In genomic region chr7:7188191-7188942, GRCm38 (mm10) we compare ENCODE assay signal across 8 mouse cellular contexts. TPM values are rescaled to one million over a fixed set of nuclear protein-coding genes. Genes with fewer than 3 reads are reported as not detected.
DNase-seq lines count a peak whose midpoint lies in the region; ATAC-seq and TF ChIP-seq lines count a peak whose summit lies in the region.

No protein-coding gene starts in this region.

- H3K27me3 ChIP-seq in embryonic facial prominence, embryonic 12.5 days = no peaks in the 10 kb centered on the region
- no peaks in the 10 kb centered on the region for H3K27me3 ChIP-seq in limb, embryonic 14.5 days (ENCODE audit: control insufficient read depth, insufficient read depth, low read length)
- no peaks in the 10 kb centered on the region for H3K27me3 ChIP-seq in midbrain, embryonic 16.5 days (ENCODE audit: control insufficient read depth, insufficient read depth, low read depth, low read length)
- no peaks in the 10 kb centered on the region for H3K27me3 ChIP-seq in spleen, adult 2 months (ENCODE audit: control insufficient read depth, insufficient read depth, low read length)

- no peak overlapping the region for H3K9ac ChIP-seq in embryonic facial prominence, embryonic 12.5 days
- peak overlapping the region; percentile 1; the same call in 1 of the 2 replicates for H3K9ac ChIP-seq in limb, embryonic 14.5 days (ENCODE audit: low read depth, low read length, severe bottlenecking)
- peak overlapping the region; percentile 43; the same call in 1 of the 2 replicates for H3K9ac ChIP-seq in midbrain, embryonic 16.5 days (ENCODE audit: low read depth, low read length)

- no peaks in the 10 kb centered on the region for H3K36me3 ChIP-seq in embryonic facial prominence, embryonic 12.5 days
- H3K36me3 ChIP-seq in limb, embryonic 14.5 days (ENCODE audit: control insufficient read depth, insufficient read depth, low read length) = peaks cover 4% of the 10 kb centered on the region
- no peaks in the 10 kb centered on the region for H3K36me3 ChIP-seq in midbrain, embryonic 16.5 days (ENCODE audit: control insufficient read depth, insufficient read depth, low read length)
- no peaks in the 10 kb centered on the region for H3K36me3 ChIP-seq in spleen, adult 2 months (ENCODE audit: control insufficient read depth, insufficient read depth, low read length)

- peak overlapping the region; percentile 49 for H3K4me3 ChIP-seq in embryonic facial prominence, embryonic 12.5 days
- H3K4me3 ChIP-seq in limb, embryonic 14.5 days (replicated peaks; ENCODE audit: low read length) = peak overlapping the region; percentile 40
- H3K4me3 ChIP-seq in midbrain, embryonic 16.5 days (ENCODE audit: low read depth, low read length) = peak overlapping the region; percentile 49
- peak overlapping the region; percentile 72 for H3K4me3 ChIP-seq in spleen, adult 2 months (ENCODE audit: extremely low read depth, insufficient read depth, insufficient read length)

- no peak for TF ChIP-seq POLR2A in limb, embryonic 14.5 days (IDR thresholded peaks at IDR 0.05; ENCODE audit: borderline replicate concordance, extremely low read depth, insufficient read depth, insufficient read length)
- TF ChIP-seq POLR2A in spleen, adult 2 months (IDR thresholded peaks at IDR 0.05; ENCODE audit: low read depth, low read length) = no peak

- H3K9me3 ChIP-seq in embryonic facial prominence, embryonic 12.5 days = no peaks in the 10 kb centered on the region
- no peaks in the 10 kb centered on the region for H3K9me3 ChIP-seq in limb, embryonic 14.5 days (ENCODE audit: control insufficient read depth, low read length)
- H3K9me3 ChIP-seq in midbrain, embryonic 16.5 days (replicated peaks; ENCODE audit: control insufficient read depth, low read length, poor library complexity, severe bottlenecking) = no peaks in the 10 kb centered on the region

- peak; percentile 69 for ATAC-seq in embryonic facial prominence, embryonic 12.5 days (ENCODE audit: insufficient number of reproducible peaks, insufficient read depth, low FRiP score, low TSS enrichment)
- ATAC-seq in limb, embryonic 14.5 days (ENCODE audit: low FRiP score, low read depth) = peak; percentile 90
- ATAC-seq in midbrain, embryonic 16.5 days = peak; percentile 97

- H3K4me1 ChIP-seq in embryonic facial prominence, embryonic 12.5 days = no peaks in the 10 kb centered on the region
- H3K4me1 ChIP-seq in limb, embryonic 14.5 days (ENCODE audit: control insufficient read depth, insufficient read depth, low read length) = no peaks in the 10 kb centered on the region
- 0 out of 2 replicates have a peak, but pooled peaks cover 2% of the 10 kb centered on the region for H3K4me1 ChIP-seq in midbrain, embryonic 16.5 days (ENCODE audit: control insufficient read depth, insufficient read depth, low read length)
- H3K4me1 ChIP-seq in spleen, adult 2 months (ENCODE audit: control insufficient read depth, insufficient read depth, insufficient read length) = no peaks in the 10 kb centered on the region

- peak; percentile 39 for DNase-seq in 3134 (ENCODE audit: extremely low read depth, insufficient read length, low spot score)
- DNase-seq in adrenal gland, postnatal 10 days = peak; percentile 79
- DNase-seq in heart, adult 8-10 months (ENCODE audit: low spot score) = peak; percentile 45
- peak; percentile 70 for DNase-seq in kidney, adult 9 months
- peak; percentile 63 for DNase-seq in limb, embryonic 14.5 days (ENCODE audit: low spot score)
- DNase-seq in spleen, adult 2 months (ENCODE audit: low read depth in 1 of 2, low spot score in 2 of 2) = peak; percentile 30 to 76

- whole genome bisulfite sequencing in embryonic facial prominence, embryonic 12.5 days = 11% methylated on average over 18 of the region's 18 CpGs
- 9% methylated on average over 18 of the region's 18 CpGs for WGBS in limb, embryonic 14.5 days
- 9% methylated on average over 18 of the region's 18 CpGs for WGBS in midbrain, embryonic 16.5 days
- 10% methylated on average over 18 of the region's 18 CpGs for WGBS in spleen, adult 2 months

- H3K27ac ChIP-seq in embryonic facial prominence, embryonic 12.5 days = no peak overlapping the region
- no peak overlapping the region for H3K27ac ChIP-seq in limb, embryonic 14.5 days (replicated peaks; ENCODE audit: low read depth, low read length)
- peak overlapping the region; percentile 6; the same call in 1 of the 2 replicates for H3K27ac ChIP-seq in midbrain, embryonic 16.5 days (ENCODE audit: low read length)
- H3K27ac ChIP-seq in spleen, adult 2 months (ENCODE audit: insufficient read depth, low read length) = no peak overlapping the region

- peak overlapping the region; percentile 35 for H3K4me2 ChIP-seq in embryonic facial prominence, embryonic 12.5 days (replicated peaks)
- peak overlapping the region; percentile 28 for H3K4me2 ChIP-seq in limb, embryonic 14.5 days (replicated peaks; ENCODE audit: low read depth, low read length, severe bottlenecking)
- H3K4me2 ChIP-seq in midbrain, embryonic 16.5 days (ENCODE audit: low read length) = peak overlapping the region; percentile 48

- peak; percentile 84 for TF ChIP-seq CTCF in spleen, adult 2 months (IDR thresholded peaks at IDR 0.05; ENCODE audit: extremely low read depth, insufficient read depth, insufficient read length, insufficient replicate concordance)

RNA-seq across cellular contexts. Expression of gene Zfp418, which starts 17.2 kb away (rescaled TPM):
- total RNA-seq in adrenal gland, postnatal 10 days (2021) = 1 to 10 TPM; 1.6 to 2.7 TPM
- 3.0 and 3.3 TPM in 2 replicates for polyA plus RNA-seq in embryonic facial prominence, embryonic 12.5 days (2016; fragmentation: Nextera tagmentation; extraction: Ambion mirVana)
- 1 to 10 TPM; 2.1 to 2.6 (median 2.3) TPM for total RNA-seq in heart, adult 8-10 months (2022)
- 1.7 and 2.1 TPM in 2 replicates for polyA plus RNA-seq in limb, embryonic 14.5 days (2012; rRNA removed)
- 3.0 and 3.5 TPM in 2 replicates for polyA plus RNA-seq in limb, embryonic 14.5 days (2014; fragmentation: Nextera tagmentation; extraction: Ambion mirVana)
- 3.5 TPM in 2 replicates for polyA plus RNA-seq in midbrain, embryonic 16.5 days (2015; fragmentation: Nextera tagmentation; extraction: Ambion mirVana)
- 0.43 and 0.53 TPM in 2 replicates for polyA plus RNA-seq in spleen, adult 2 months (2012; rRNA removed)

RNA-seq across cellular contexts. Expression of gene Zfp772, which starts 21.4 kb away (rescaled TPM):
- 1 to 10 TPM; 3.6 to 4.7 TPM for total RNA-seq in adrenal gland, postnatal 10 days (2021)
- 9.6 and 10.2 TPM in 2 replicates for polyA plus RNA-seq in embryonic facial prominence, embryonic 12.5 days (2016; fragmentation: Nextera tagmentation; extraction: Ambion mirVana)
- 1 to 10 TPM; 1.3 to 1.8 (median 1.4) TPM for total RNA-seq in heart, adult 8-10 months (2022)
- polyA plus RNA-seq in limb, embryonic 14.5 days (2012; rRNA removed) = 9.1 and 10.2 TPM in 2 replicates
- 8.7 and 9.2 TPM in 2 replicates for polyA plus RNA-seq in limb, embryonic 14.5 days (2014; fragmentation: Nextera tagmentation; extraction: Ambion mirVana)
- polyA plus RNA-seq in midbrain, embryonic 16.5 days (2015; fragmentation: Nextera tagmentation; extraction: Ambion mirVana) = 9.8 and 10.6 TPM in 2 replicates
- polyA plus RNA-seq in spleen, adult 2 months (2012; rRNA removed) = 0.46 and 0.50 TPM in 2 replicates

RNA-seq across cellular contexts. Expression of gene Zfp773, which starts 51.8 kb away (rescaled TPM):
- total RNA-seq in adrenal gland, postnatal 10 days (2021) = under 1 TPM; 0.27 to 0.64 TPM
- 3.6 and 4.1 TPM in 2 replicates for polyA plus RNA-seq in embryonic facial prominence, embryonic 12.5 days (2016; fragmentation: Nextera tagmentation; extraction: Ambion mirVana)
- total RNA-seq in heart, adult 8-10 months (2022) = under 1 TPM; 0.27 to 0.43 (median 0.34) TPM
- 0.84 and 0.95 TPM in 2 replicates for polyA plus RNA-seq in limb, embryonic 14.5 days (2012; rRNA removed)
- 1.7 and 1.9 TPM in 2 replicates for polyA plus RNA-seq in limb, embryonic 14.5 days (2014; fragmentation: Nextera tagmentation; extraction: Ambion mirVana)
- polyA plus RNA-seq in midbrain, embryonic 16.5 days (2015; fragmentation: Nextera tagmentation; extraction: Ambion mirVana) = 17.5 and 18.2 TPM in 2 replicates
- polyA plus RNA-seq in spleen, adult 2 months (2012; rRNA removed) = 0.25 and 0.32 TPM in 2 replicates

RNA-seq across cellular contexts. Expression of gene Vmn2r29, which starts 58.8 kb away (rescaled TPM):
- total RNA-seq in adrenal gland, postnatal 10 days (2021) = under 1 TPM; 0.27 to 0.91 TPM
- polyA plus RNA-seq in embryonic facial prominence, embryonic 12.5 days (2016; fragmentation: Nextera tagmentation; extraction: Ambion mirVana) = 0.75 and 1.9 TPM in 2 replicates
- under 1 TPM in 1 of 4 experiments, not detected in 3; 0.24 TPM for total RNA-seq in heart, adult 8-10 months (2022)
- 3.4 and 5.5 TPM in 2 replicates for polyA plus RNA-seq in limb, embryonic 14.5 days (2012; rRNA removed)
- 1.1 and 1.3 TPM in 2 replicates for polyA plus RNA-seq in limb, embryonic 14.5 days (2014; fragmentation: Nextera tagmentation; extraction: Ambion mirVana)
- polyA plus RNA-seq in midbrain, embryonic 16.5 days (2015; fragmentation: Nextera tagmentation; extraction: Ambion mirVana) = 1.5 and 1.7 TPM in 2 replicates
- polyA plus RNA-seq in spleen, adult 2 months (2012; rRNA removed) = not detected in 2 replicates
